Mouse (Mus musculus) MEL (cell line): ENCODE measurements around the gene Keap1. TPM values are rescaled to one million over a fixed set of nuclear protein-coding genes. Genes with fewer than 3 reads are reported as not detected.

Source experiments
- DNase-seq: peaks from one replicate; pipeline ENCODE4 v3.0.0; 2011; ENCODE audit warnings: low read depth, low spot score
- H3K27ac ChIP-seq: 2 replicates; pipeline ENCODE4 v1.5.1; 2012; ENCODE audit warnings: low read depth, mild to moderate bottlenecking, control low read depth, low read length, moderate library complexity; ENCODE audit not compliant: control insufficient read depth
- H3K27me3 ChIP-seq, 2 experiments: fragments of 150-350 bp in 1 of 2; sonication (generic) in 1 of 2; 2 replicates each; pipeline ENCODE4 v1.6.1; 2012; ENCODE audit warnings: low read length in 2 of 2, mild to moderate bottlenecking in 2 of 2, improper control_type of control experiment in 1 of 2, moderate library complexity in 1 of 2; ENCODE audit not compliant: insufficient read depth in 2 of 2, control insufficient read depth in 1 of 2
- H3K36me3 ChIP-seq, 2 experiments: 2 replicates each; pipeline ENCODE4 v1.6.1; 2012 to 2014; ENCODE audit warnings: low read length in 2 of 2, improper control_type of control experiment in 1 of 2, inconsistent platforms in 1 of 2, mild to moderate bottlenecking in 1 of 2; ENCODE audit not compliant: insufficient read depth in 2 of 2, control insufficient read depth in 1 of 2
- H3K4me1 ChIP-seq, 2 experiments: fragments of 150-350 bp in 1 of 2; sonication (generic) in 1 of 2; 2 replicates each; pipeline ENCODE4 v1.6.1; 2012; ENCODE audit warnings: low read length in 2 of 2, improper control_type of control experiment in 1 of 2, mild to moderate bottlenecking in 1 of 2; ENCODE audit not compliant: insufficient read depth in 2 of 2, control insufficient read depth in 1 of 2
- H3K4me3 ChIP-seq, 2 experiments: fragments of 150-350 bp in 1 of 2; sonication (generic) in 1 of 2; 2 replicates each; pipeline ENCODE4 v1.5.1; 2012; ENCODE audit warnings: low read depth in 2 of 2, low read length in 2 of 2, mild to moderate bottlenecking in 2 of 2, moderate library complexity in 2 of 2, control low read depth in 1 of 2, improper control_type of control experiment in 1 of 2; ENCODE audit not compliant: control insufficient read depth in 1 of 2, insufficient read depth in 1 of 2
- H3K79me2 ChIP-seq: 2 replicates; pipeline ENCODE4 v1.6.1; 2012; ENCODE audit warnings: mild to moderate bottlenecking, low read length, moderate library complexity; ENCODE audit not compliant: control insufficient read depth, poor library complexity, insufficient read depth
- H3K9ac ChIP-seq: 2 replicates; pipeline ENCODE4 v1.6.1; 2012; ENCODE audit warnings: low read depth, mild to moderate bottlenecking, control low read depth, low read length, moderate library complexity; ENCODE audit not compliant: control insufficient read depth, poor library complexity, severe bottlenecking
- H3K9me3 ChIP-seq: fragments of 150-350 bp; sonication (generic); replicated peaks from 2 replicates; pipeline ENCODE4 v1.6.1; 2012; ENCODE audit warnings: mild to moderate bottlenecking, low read length, improper control_type of control experiment, moderate library complexity; ENCODE audit not compliant: insufficient read depth
- CHD1 ChIP-seq: IDR thresholded peaks from 2 replicates; pipeline ENCODE4 v1.6.1; 2012; ENCODE audit warnings: low read depth, mild to moderate bottlenecking, inconsistent platforms, low read length, improper control_type of control experiment
- CTCF ChIP-seq, 3 experiments: IDR thresholded peaks in 2 of 3; conservative IDR thresholded peaks in 1 of 3; 2 replicates each; pipeline ENCODE4 v1.5.1; 2011 to 2012; ENCODE audit warnings: low read length in 3 of 3, low read depth in 2 of 3, mild to moderate bottlenecking in 2 of 3, improper control_type of control experiment in 1 of 3, inconsistent platforms in 1 of 3, mixed read lengths in 1 of 3, moderate library complexity in 1 of 3; ENCODE audit not compliant: control insufficient read depth in 1 of 3, insufficient read depth in 1 of 3, poor library complexity in 1 of 3, severe bottlenecking in 1 of 3
- E2F4 ChIP-seq: IDR thresholded peaks from 2 replicates; pipeline ENCODE4 v1.6.1; 2011; ENCODE audit warnings: low read depth, low read length, improper control_type of control experiment, borderline replicate concordance
- ELF1 ChIP-seq: IDR thresholded peaks from 2 replicates; pipeline ENCODE4 v1.6.1; 2014; ENCODE audit warnings: low read depth, mild to moderate bottlenecking, inconsistent platforms, low read length, improper control_type of control experiment, moderate library complexity
- GABPA ChIP-seq: IDR thresholded peaks from 2 replicates; pipeline ENCODE4 v1.6.1; 2012; ENCODE audit warnings: low read depth, mild to moderate bottlenecking, inconsistent platforms, low read length, improper control_type of control experiment, moderate library complexity
- JUND ChIP-seq: IDR thresholded peaks from 2 replicates; pipeline ENCODE4 v1.6.1; 2011; ENCODE audit warnings: low read depth, mild to moderate bottlenecking, improper control_type of control experiment, low read length
- MAFK ChIP-seq: IDR thresholded peaks from 2 replicates; pipeline ENCODE4 v1.6.1; 2011; ENCODE audit warnings: low read depth, mild to moderate bottlenecking, low read length, improper control_type of control experiment, borderline replicate concordance
- MAX ChIP-seq: IDR thresholded peaks from 2 replicates; pipeline ENCODE4 v1.6.1; 2011; ENCODE audit warnings: low read length, improper control_type of control experiment
- MYB ChIP-seq: IDR thresholded peaks from 2 replicates; pipeline ENCODE4 v1.6.1; 2011; ENCODE audit warnings: mild to moderate bottlenecking, low read depth, low read length, improper control_type of control experiment
- MYC ChIP-seq: IDR thresholded peaks from 2 replicates; pipeline ENCODE4 v1.6.1; 2011; ENCODE audit warnings: low read depth, mild to moderate bottlenecking, low read length, improper control_type of control experiment, moderate library complexity
- NELFE ChIP-seq: IDR thresholded peaks from 2 replicates; pipeline ENCODE4 v1.6.1; 2011; ENCODE audit warnings: low read depth, low read length, improper control_type of control experiment
- POLR2A ChIP-seq, 2 experiments: IDR thresholded peaks; 2 replicates each; pipeline ENCODE4 v1.6.1; 2011 to 2012; ENCODE audit warnings: low read length in 2 of 2, mild to moderate bottlenecking in 2 of 2, control low read depth in 1 of 2, improper control_type of control experiment in 1 of 2, low read depth in 1 of 2, moderate library complexity in 1 of 2; ENCODE audit not compliant: control insufficient read depth in 1 of 2, insufficient read depth in 1 of 2, poor library complexity in 1 of 2
- POLR2AphosphoS2 ChIP-seq: IDR thresholded peaks from 2 replicates; pipeline ENCODE4 v1.6.1; 2011; ENCODE audit warnings: low read length, improper control_type of control experiment
- POLR2AphosphoS5 ChIP-seq: IDR thresholded peaks from 2 replicates; pipeline ENCODE4 v1.6.1; 2012; ENCODE audit warnings: low read depth, borderline replicate concordance, mild to moderate bottlenecking, inconsistent platforms, low read length, moderate library complexity, mixed read lengths
- TAL1 ChIP-seq: IDR thresholded peaks from 2 replicates; pipeline ENCODE4 v1.6.1; 2012; ENCODE audit warnings: mild to moderate bottlenecking, inconsistent platforms, low read length, moderate library complexity, mixed read lengths
- TBP ChIP-seq: IDR thresholded peaks from 2 replicates; pipeline ENCODE4 v1.8.0; 2011; ENCODE audit warnings: low read depth, low read length, improper control_type of control experiment
- TCF12 ChIP-seq: IDR thresholded peaks from 2 replicates; pipeline ENCODE4 v1.6.1; 2014; ENCODE audit warnings: low read depth, mild to moderate bottlenecking, inconsistent platforms, low read length, improper control_type of control experiment, moderate library complexity
- UBTF ChIP-seq: IDR thresholded peaks from 2 replicates; pipeline ENCODE4 v1.6.1; 2012; ENCODE audit warnings: low read depth, mild to moderate bottlenecking, inconsistent platforms, low read length, improper control_type of control experiment, moderate library complexity, borderline replicate concordance; ENCODE audit not compliant: insufficient read depth
- USF1 ChIP-seq: IDR thresholded peaks from 2 replicates; pipeline ENCODE4 v1.6.1; 2014; ENCODE audit warnings: low read depth, mild to moderate bottlenecking, inconsistent platforms, low read length, improper control_type of control experiment, moderate library complexity
- USF2 ChIP-seq, 2 experiments: IDR thresholded peaks; 2 replicates each; pipeline ENCODE4 v1.6.1; 2011 to 2012; ENCODE audit warnings: improper control_type of control experiment in 2 of 2, low read length in 2 of 2, borderline replicate concordance in 1 of 2, inconsistent platforms in 1 of 2, low read depth in 1 of 2, mild to moderate bottlenecking in 1 of 2; ENCODE audit not compliant: insufficient read depth in 1 of 2
- ZMIZ1 ChIP-seq: IDR thresholded peaks from 2 replicates; pipeline ENCODE4 v1.6.1; 2012; ENCODE audit warnings: low read depth, mild to moderate bottlenecking, inconsistent platforms, low read length, improper control_type of control experiment, moderate library complexity
- ZNF384 ChIP-seq: IDR thresholded peaks from 2 replicates; pipeline ENCODE4 v1.6.1; 2012; ENCODE audit warnings: low read depth, mild to moderate bottlenecking, inconsistent platforms, low read length, improper control_type of control experiment
- polyA plus RNA-seq, 2 experiments: library from polyadenylated mRNA; stranded (reverse) in 1 of 2; unstranded in 1 of 2; fragments of >175 nt in 1 of 2; fragments of >200 nt in 1 of 2; gene quantifications; 2 replicates each; pipeline versions ENCODE4 v1.2.1 to v1.2.4; 2012; ENCODE audit warnings: low replicate concordance in 2 of 2, low read depth in 1 of 2; ENCODE audit not compliant: insufficient read length in 2 of 2, insufficient read depth in 1 of 2, missing spikeins in 1 of 2
- total RNA-seq: library from RNA; depleted of rRNA; stranded (reverse); fragments of 300-350 nt; gene quantifications from 2 replicates; pipeline ENCODE4 v1.2.3, GENCODE M21; 2012

Keap1 gene
- total and polyA plus RNA-seq, 3 experiments = 67.5 to 174 (median 171) TPM

GRCm38 (mm10) chr9:21183905-21184413, 55.2 kb downstream of the Keap1 start (continued):
- TF ChIP-seq MAFK (no peak), ZMIZ1 (peak; percentile 64; the same call in 1 of the 2 replicates), POLR2AphosphoS2 (peak; percentile 78; the same call in 1 of the 2 replicates), TBP (no peak), NELFE (peak; percentile 75), UBTF (peak; percentile 91; the same call in 1 of the 2 replicates), POLR2AphosphoS5 (no peak), TCF12 (peak; percentile 15; the same call in 1 of the 2 replicates), MAX (peak; percentile 19; the same call in 1 of the 2 replicates), CTCF (IDR thresholded peaks at IDR 0.05 in 2 of 3, conservative IDR thresholded peaks at IDR 0.05 in 1 of 3; ENCODE audit: control insufficient read depth in 1 of 3, insufficient read depth in 1 of 3, low read depth in 2 of 3, low read length in 3 of 3, poor library complexity in 1 of 3, severe bottlenecking in 1 of 3) (peak in 1 of 3 experiments; percentile 20; a peak in 2 of 6 replicates), E2F4 (no peak), USF1 (peak; percentile 23; the same call in 1 of the 2 replicates), MYC (0 out of 2 replicates have a peak, but pooled peaks have one; percentile 33), ELF1 (no peak), USF2 (IDR thresholded peaks at IDR 0.05; ENCODE audit: borderline replicate concordance in 1 of 2, insufficient read depth in 1 of 2, low read depth in 1 of 2, low read length in 2 of 2) (no peak), JUND (no peak), MYB (no peak; the same call in 1 of the 2 replicates), GABPA (no peak), CHD1 (peak; percentile 80; the same call in 1 of the 2 replicates)

- Histone ChIP-seq H3K27ac (peak overlapping the region; percentile 47), H3K9ac (peak overlapping the region; percentile 73), H3K36me3 (peaks cover 0 to 28% of the 10 kb centered on the region in 2 experiments; a peak in 2 of 4 replicates), H3K4me1 (peaks cover 26 to 38% of the 10 kb centered on the region in 2 experiments), H3K9me3 (no peaks in the 10 kb centered on the region), H3K79me2 (peaks cover 9% of the 10 kb centered on the region), H3K27me3 (no peaks in the 10 kb centered on the region), H3K4me3 (peak overlapping the region; percentile 65 to 81)
- TF ChIP-seq TBP (0 out of 2 replicates have a peak, but pooled peaks have one; percentile 19), TAL1 (peak; percentile 42), POLR2A (IDR thresholded peaks at IDR 0.05; ENCODE audit: control insufficient read depth in 1 of 2, insufficient read depth in 1 of 2, low read depth in 1 of 2, low read length in 2 of 2, poor library complexity in 1 of 2) (peak in 1 of 2 experiments; percentile 5; a peak in 1 of 4 replicates), ZNF384 (no peak)
- peak; percentile 85 for DNase-seq
These were observed 55.7 kb downstream of the Keap1 start for GRCm38 (mm10) chr9:21183421-21183820.
